Mouse (Mus musculus): ENCODE measurements around the gene Rft1. TPM values are rescaled to one million over a fixed set of nuclear protein-coding genes. Genes with fewer than 3 reads are reported as not detected.

The Rft1 gene
- polyA plus RNA-seq, 1 experiment from 2014 or later, result 9.0 TPM

DNA sequence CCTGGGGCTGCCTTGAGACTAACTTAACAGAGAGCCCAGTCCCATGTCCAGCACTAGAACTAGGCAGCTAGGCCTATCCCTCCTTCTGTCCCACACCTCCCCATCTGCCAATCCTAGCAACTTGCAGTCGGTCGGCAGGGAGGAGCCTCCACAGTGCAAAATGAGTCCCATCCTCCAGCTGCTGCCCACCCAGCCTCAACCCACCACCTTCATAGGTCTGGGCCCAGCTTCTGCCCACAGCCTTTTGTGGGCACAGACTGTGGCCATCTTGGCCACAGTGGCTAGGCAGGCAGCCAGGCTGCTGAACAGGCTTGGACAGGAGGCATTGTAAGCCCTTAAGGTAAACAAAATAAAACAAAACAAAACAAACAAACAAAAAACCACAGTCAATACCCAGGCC, 22.3 kb upstream of the Rft1 start:
- 50% methylated on average over 2 of the region's 2 CpGs for WGBS
- H3K9ac ChIP-seq (replicated peaks), result no peak overlapping the region
- H3K27ac ChIP-seq (replicated peaks), result no peak overlapping the region
- no peak overlapping the region for H3K4me2 ChIP-seq
- H3K4me1 ChIP-seq, result peaks cover 6% of the 10 kb centered on the region
- no peak for ATAC-seq (ENCODE audit: low FRiP score)
- H3K27me3 ChIP-seq (replicated peaks), result no peaks in the 10 kb centered on the region
- H3K36me3 ChIP-seq, result no peaks in the 10 kb centered on the region
- H3K4me3 ChIP-seq (replicated peaks), result no peak overlapping the region
- no peaks in the 10 kb centered on the region for H3K9me3 ChIP-seq (replicated peaks)

DNA sequence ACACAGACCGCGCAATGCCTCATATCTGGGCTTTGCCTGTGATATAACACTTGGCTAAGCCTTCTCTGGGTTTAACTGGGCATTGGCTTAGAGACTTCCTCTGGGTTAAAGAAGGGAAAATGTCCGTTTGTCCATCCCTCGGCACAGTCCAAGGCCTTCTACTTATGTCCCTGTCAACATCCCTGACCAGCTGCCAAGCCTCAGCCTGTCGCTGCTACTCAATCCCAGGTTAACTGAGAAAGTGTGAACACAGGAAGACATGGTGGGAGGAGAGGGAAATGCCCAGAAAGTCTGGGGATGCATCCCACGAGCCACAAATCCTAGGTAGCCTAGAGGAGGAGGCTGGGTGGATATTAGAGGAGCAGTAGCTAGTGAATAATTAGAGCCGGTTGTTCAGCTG, 20.5 kb upstream of the Rft1 start:
- Histone ChIP-seq H3K36me3 (no peaks in the 10 kb centered on the region), H3K9me3 (replicated peaks) (no peaks in the 10 kb centered on the region), H3K4me2 (no peak overlapping the region), H3K27ac (replicated peaks) (no peak overlapping the region), H3K4me3 (replicated peaks) (no peak overlapping the region), H3K4me1 (0 out of 2 replicates have a peak, but pooled peaks cover 5% of the 10 kb centered on the region), H3K9ac (replicated peaks) (no peak overlapping the region), H3K27me3 (replicated peaks) (no peaks in the 10 kb centered on the region)
- no peak for ATAC-seq (ENCODE audit: low FRiP score)
- 71% methylated on average over 7 of the region's 7 CpGs for WGBS

DNA sequence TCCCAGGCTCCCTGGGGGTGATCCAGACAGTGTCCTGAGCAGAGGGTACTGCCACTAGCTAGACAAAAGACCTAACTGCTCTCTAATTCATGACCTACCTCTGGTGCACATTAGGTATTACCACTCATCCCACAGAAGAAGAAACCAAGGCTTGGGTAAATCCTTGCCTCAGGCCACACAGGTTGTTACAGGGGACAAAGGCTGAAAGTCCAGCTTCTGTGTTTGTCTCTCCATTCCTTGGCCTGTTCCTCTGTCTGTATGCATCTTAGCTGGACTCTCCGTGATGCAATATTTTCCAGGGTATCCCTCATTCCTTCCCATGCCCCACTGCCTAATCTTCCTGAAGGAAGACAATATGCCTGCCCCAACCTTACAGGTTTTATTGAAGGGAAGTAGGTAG, 19.7 kb upstream of the Rft1 start:
- Histone ChIP-seq H3K27me3 (replicated peaks) (no peaks in the 10 kb centered on the region), H3K27ac (replicated peaks) (no peak overlapping the region), H3K4me1 (0 out of 2 replicates have a peak, but pooled peaks cover 5% of the 10 kb centered on the region), H3K4me2 (no peak overlapping the region), H3K9ac (replicated peaks) (no peak overlapping the region), H3K4me3 (replicated peaks) (no peak overlapping the region), H3K36me3 (no peaks in the 10 kb centered on the region), H3K9me3 (replicated peaks) (no peaks in the 10 kb centered on the region)
- no peak for ATAC-seq (ENCODE audit: low FRiP score)
- 94% methylated on average over 1 of the region's 1 CpGs for WGBS

DNA sequence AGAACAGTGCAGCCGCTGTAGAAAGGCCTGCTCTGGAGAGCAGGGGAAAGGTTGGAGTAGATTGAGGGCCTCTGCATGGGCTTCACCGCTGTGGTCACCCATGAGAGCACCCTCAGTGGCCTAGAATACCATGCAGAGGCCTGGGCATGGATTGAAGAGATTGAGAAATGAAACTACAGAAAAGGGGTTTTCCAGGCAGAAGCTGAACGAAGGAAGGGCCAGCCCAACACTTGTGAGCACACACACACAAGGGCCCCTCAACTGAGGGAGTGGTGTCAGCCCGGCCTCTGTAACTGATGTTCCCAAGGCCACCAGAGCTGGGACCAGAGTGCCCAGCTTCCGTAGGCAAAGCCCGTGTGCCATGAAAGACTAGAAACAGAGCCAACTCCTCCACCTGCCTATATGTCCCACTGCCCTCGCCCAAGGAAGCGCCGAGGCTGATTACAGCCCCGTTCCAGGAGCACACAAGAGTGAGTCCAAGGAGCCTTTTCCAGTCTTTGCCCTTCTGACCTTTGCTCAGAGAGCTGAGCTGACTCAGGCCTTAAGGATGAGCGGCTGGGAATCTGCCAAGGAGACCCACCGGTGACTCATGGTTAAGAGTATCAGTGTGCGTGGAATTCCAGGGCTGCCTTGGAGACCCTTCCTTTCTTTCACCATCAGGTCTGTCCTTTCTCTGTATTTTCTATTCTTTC, 18.8 kb upstream of the Rft1 start:
- Histone ChIP-seq H3K4me1 (0 out of 2 replicates have a peak, but pooled peaks cover 5% of the 10 kb centered on the region), H3K4me3 (replicated peaks) (no peak overlapping the region), H3K27ac (replicated peaks) (no peak overlapping the region), H3K9me3 (replicated peaks) (no peaks in the 10 kb centered on the region), H3K4me2 (no peak overlapping the region), H3K36me3 (no peaks in the 10 kb centered on the region), H3K9ac (replicated peaks) (no peak overlapping the region), H3K27me3 (replicated peaks) (no peaks in the 10 kb centered on the region)
- 86% methylated on average over 13 of the region's 13 CpGs for whole genome bisulfite sequencing
- no peak for ATAC-seq (ENCODE audit: low FRiP score)

DNA sequence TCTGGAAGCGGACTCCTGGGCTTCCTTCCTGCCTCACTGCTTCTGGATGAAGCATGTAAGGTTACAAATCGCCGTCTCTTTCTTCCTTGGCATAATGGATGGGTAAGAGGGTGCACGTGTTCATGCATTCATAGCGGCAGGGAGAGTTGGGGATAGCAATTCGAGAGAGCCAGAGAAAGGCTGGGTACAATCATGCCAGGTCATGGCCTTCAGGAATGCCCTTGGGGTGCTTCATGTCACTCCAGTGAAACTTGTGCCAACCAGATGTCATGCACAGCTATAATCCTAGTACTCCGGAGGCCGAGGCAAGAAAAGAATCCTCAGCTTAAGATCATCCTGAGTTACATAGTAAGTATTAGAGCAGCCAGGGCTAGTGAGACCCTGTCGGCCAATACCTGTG, 17.7 kb upstream of the Rft1 start:
- H3K36me3 ChIP-seq, result no peaks in the 10 kb centered on the region
- 0 out of 2 replicates have a peak, but pooled peaks cover 5% of the 10 kb centered on the region for H3K4me1 ChIP-seq
- no peak overlapping the region for H3K4me2 ChIP-seq
- H3K4me3 ChIP-seq (replicated peaks), result no peak overlapping the region
- ATAC-seq (ENCODE audit: low FRiP score), result no peak
- no peaks in the 10 kb centered on the region for H3K9me3 ChIP-seq (replicated peaks)
- no peak overlapping the region for H3K27ac ChIP-seq (replicated peaks)
- WGBS, result 90% methylated on average over 9 of the region's 9 CpGs
- H3K9ac ChIP-seq (replicated peaks), result no peak overlapping the region
- no peaks in the 10 kb centered on the region for H3K27me3 ChIP-seq (replicated peaks)

DNA sequence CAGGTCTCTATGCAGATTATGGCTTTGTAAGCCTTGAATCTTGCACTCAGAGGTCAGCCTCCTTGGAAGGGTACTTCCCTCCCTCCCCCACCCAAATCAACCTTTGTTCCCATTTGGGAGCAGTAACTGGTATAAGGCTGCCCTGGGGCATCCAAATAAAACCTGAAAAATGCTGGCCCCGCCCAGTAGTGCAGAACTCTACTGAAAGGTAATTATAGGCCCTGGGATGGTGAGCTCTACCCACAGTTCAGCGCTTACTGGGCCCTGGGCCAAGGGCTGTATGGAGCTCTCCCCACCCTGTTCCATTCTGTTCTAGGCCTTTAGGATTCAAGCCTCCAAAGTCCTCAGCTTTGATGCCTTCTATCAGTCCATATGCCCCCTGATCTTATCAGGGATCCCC, 17.1 kb upstream of the Rft1 start:
- no peak for ATAC-seq (ENCODE audit: low FRiP score)
- Histone ChIP-seq H3K9ac (replicated peaks) (no peak overlapping the region), H3K27me3 (replicated peaks) (no peaks in the 10 kb centered on the region), H3K4me3 (replicated peaks) (no peak overlapping the region), H3K9me3 (replicated peaks) (no peaks in the 10 kb centered on the region), H3K36me3 (no peaks in the 10 kb centered on the region), H3K27ac (replicated peaks) (no peak overlapping the region), H3K4me1 (no peaks in the 10 kb centered on the region), H3K4me2 (no peak overlapping the region)
- 72% methylated on average over 2 of the region's 2 CpGs for WGBS

DNA sequence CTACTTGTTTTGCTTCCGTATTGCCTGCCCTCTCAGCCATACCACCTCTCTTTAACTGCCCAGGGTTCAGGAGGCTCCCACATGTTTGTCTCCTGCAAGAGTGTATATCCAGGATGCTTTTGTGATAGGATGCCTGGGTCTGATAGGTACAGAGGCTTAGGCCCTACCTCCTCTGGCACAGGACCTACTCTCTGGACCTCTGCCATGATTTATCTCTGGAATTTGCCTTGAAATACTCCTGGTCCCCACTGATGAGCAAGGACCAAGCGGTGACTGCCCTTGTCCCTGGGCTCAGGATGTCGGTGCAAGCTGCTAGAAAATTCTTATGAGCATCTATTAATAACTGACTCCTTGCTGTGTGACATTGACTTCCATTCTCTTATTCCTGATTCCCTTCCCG, 16.2 kb upstream of the Rft1 start:
- WGBS, result 89% methylated on average over 4 of the region's 4 CpGs
- H3K36me3 ChIP-seq, result no peaks in the 10 kb centered on the region
- no peaks in the 10 kb centered on the region for H3K4me1 ChIP-seq
- H3K9me3 ChIP-seq (replicated peaks), result no peaks in the 10 kb centered on the region
- H3K4me2 ChIP-seq, result no peak overlapping the region
- no peak overlapping the region for H3K4me3 ChIP-seq (replicated peaks)
- H3K27me3 ChIP-seq (replicated peaks), result no peaks in the 10 kb centered on the region
- H3K27ac ChIP-seq (replicated peaks), result no peak overlapping the region
- no peak for ATAC-seq (ENCODE audit: low FRiP score)
- no peak overlapping the region for H3K9ac ChIP-seq (replicated peaks)

DNA sequence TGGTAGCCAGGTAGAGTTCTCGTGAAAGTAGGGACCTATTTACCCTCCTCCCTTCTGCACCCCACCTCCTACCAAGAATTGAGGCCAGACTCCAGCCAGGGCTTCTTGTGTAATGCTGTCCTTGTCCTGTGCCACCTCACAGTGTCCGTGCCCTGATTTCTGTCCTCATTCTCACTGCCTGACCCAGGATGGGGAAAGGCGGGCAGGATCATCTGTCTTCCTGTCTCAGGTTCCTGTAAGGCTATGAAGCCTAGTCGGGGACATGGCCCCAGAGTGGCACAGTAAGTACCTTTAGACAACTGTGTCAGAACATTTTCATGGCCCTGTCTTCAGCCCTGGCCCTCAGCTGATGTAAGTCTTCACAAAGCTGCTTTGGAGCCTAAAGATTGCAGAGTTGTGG, 15.5 kb upstream of the Rft1 start:
- Histone ChIP-seq H3K4me1 (no peaks in the 10 kb centered on the region), H3K4me2 (no peak overlapping the region), H3K9me3 (replicated peaks) (no peaks in the 10 kb centered on the region), H3K36me3 (no peaks in the 10 kb centered on the region), H3K27ac (replicated peaks) (no peak overlapping the region), H3K9ac (replicated peaks) (no peak overlapping the region), H3K4me3 (replicated peaks) (no peak overlapping the region), H3K27me3 (replicated peaks) (no peaks in the 10 kb centered on the region)
- no peak for ATAC-seq (ENCODE audit: low FRiP score)
- WGBS, result 86% methylated on average over 4 of the region's 4 CpGs

DNA sequence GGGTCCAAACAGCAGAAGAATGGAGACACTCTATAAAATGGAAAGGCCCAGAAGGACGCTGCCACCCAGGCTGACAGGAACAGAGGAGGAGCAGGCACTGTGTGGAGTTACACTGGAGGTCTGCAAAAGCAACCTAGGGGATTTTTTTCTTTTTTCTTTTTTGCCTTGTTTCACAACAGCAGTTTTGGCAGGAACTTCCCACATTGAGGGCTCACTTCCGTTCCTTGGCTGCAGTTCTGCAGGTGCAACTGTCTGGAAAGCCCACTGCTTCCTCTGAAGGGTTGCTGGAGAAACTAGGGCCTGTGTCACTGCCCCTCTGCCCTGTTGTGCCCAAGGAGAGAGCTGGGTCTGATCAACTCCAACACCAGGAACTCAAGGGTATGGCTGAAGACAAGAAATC, 12.4 kb upstream of the Rft1 start:
- Histone ChIP-seq H3K4me3 (replicated peaks) (no peak overlapping the region), H3K4me1 (0 out of 2 replicates have a peak, but pooled peaks cover 4% of the 10 kb centered on the region), H3K9ac (replicated peaks) (no peak overlapping the region), H3K9me3 (replicated peaks) (no peaks in the 10 kb centered on the region), H3K27ac (replicated peaks) (no peak overlapping the region), H3K27me3 (replicated peaks) (no peaks in the 10 kb centered on the region), H3K36me3 (no peaks in the 10 kb centered on the region), H3K4me2 (no peak overlapping the region)
- 80% methylated on average over 2 of the region's 2 CpGs for WGBS
- no peak for ATAC-seq (ENCODE audit: low FRiP score)

DNA sequence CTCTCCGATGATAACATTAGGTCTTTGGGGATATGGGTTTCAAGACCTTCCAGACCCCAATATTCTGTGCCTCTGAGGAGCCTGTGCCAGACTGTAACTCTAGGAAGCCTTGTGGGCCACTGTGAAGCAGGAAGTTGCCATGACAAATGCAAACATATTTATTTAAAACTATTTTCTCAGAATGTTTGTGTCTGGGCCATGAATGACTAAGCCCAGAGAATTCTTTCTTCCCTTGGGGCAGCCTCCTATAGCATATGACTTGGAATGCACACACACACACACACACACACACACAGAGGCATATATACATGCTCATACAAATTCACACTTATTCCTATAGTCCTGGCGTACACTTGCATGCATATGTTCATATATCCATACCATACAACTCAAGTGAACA, 10.1 kb upstream of the Rft1 start:
- H3K9me3 ChIP-seq (replicated peaks), result no peaks in the 10 kb centered on the region
- no peaks in the 10 kb centered on the region for H3K27me3 ChIP-seq (replicated peaks)
- H3K4me1 ChIP-seq, result 0 out of 2 replicates have a peak, but pooled peaks cover 4% of the 10 kb centered on the region
- H3K4me3 ChIP-seq (replicated peaks), result no peak overlapping the region
- no peak overlapping the region for H3K4me2 ChIP-seq
- no peak for ATAC-seq (ENCODE audit: low FRiP score)
- no peaks in the 10 kb centered on the region for H3K36me3 ChIP-seq
- no peak overlapping the region for H3K27ac ChIP-seq (replicated peaks)
- no peak overlapping the region for H3K9ac ChIP-seq (replicated peaks)
- 89% methylated on average over 2 of the region's 2 CpGs for WGBS

DNA sequence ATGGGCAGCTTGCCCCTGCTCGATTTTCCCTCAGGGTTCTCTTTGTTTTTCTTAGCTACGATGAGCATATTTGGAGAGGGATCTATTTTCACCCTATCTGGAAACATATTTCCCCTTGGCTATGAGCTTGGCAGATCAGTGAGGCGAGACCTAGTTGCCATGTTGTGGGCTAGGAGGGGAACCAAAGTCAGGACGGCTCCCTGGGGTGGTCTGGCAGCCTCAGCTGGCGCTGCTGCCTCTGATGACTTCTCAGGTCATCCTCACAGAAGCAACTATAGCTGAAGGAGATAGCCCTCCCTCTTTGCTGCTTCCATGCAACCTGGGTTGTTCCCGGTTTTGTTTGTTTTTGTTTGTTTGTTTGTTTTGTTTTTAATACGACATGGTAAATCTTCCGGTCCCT, 9.1 kb upstream of the Rft1 start:
- Histone ChIP-seq H3K36me3 (no peaks in the 10 kb centered on the region), H3K4me3 (replicated peaks) (no peak overlapping the region), H3K9ac (replicated peaks) (no peak overlapping the region), H3K27ac (replicated peaks) (no peak overlapping the region), H3K4me1 (0 out of 2 replicates have a peak, but pooled peaks cover 4% of the 10 kb centered on the region), H3K27me3 (replicated peaks) (no peaks in the 10 kb centered on the region), H3K9me3 (replicated peaks) (no peaks in the 10 kb centered on the region), H3K4me2 (no peak overlapping the region)
- 69% methylated on average over 8 of the region's 8 CpGs for WGBS
- ATAC-seq (ENCODE audit: low FRiP score), result no peak

DNA sequence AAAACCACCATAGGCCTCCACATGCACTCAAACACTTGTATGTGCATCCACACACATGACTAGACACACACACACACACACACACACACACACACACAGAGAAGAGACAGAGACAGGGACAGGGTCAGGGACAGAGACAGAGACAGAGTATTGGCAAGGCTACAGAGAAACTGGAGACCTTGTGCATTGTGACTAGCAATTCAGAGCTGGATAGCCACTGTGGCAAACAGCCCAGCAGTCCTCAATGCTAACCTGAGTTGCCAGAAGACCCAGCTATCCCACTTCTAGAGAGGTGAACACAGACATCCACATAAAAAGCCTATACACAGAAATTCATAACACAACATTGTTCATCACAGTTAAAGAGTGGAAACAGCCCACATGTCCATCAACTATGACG, 7.7 kb upstream of the Rft1 start:
- ATAC-seq (ENCODE audit: low FRiP score), result no peak
- H3K36me3 ChIP-seq, result no peaks in the 10 kb centered on the region
- H3K4me3 ChIP-seq (replicated peaks), result no peak overlapping the region
- no peaks in the 10 kb centered on the region for H3K27me3 ChIP-seq (replicated peaks)
- no peak overlapping the region for H3K9ac ChIP-seq (replicated peaks)
- no peak overlapping the region for H3K4me2 ChIP-seq
- no peaks in the 10 kb centered on the region for H3K9me3 ChIP-seq (replicated peaks)
- 0 out of 2 replicates have a peak, but pooled peaks cover 4% of the 10 kb centered on the region for H3K4me1 ChIP-seq
- H3K27ac ChIP-seq (replicated peaks), result no peak overlapping the region
- WGBS, result 88% methylated on average over 1 of the region's 1 CpGs
